Mouse (Mus musculus) G1E (cell line): ENCODE measurements at regions not wholly inside any gene's neighbourhood (a gene's known extent, or its start where the extent isn't known, plus 50 kb on each side); places are given as distances from the start of the nearest gene placed in this dataset.

Experiments
- CTCF ChIP-seq: IDR thresholded peaks from 2 replicates; pipeline ENCODE4 v1.5.1; 2012; ENCODE audit warnings: low read depth, low read length, inconsistent platforms, mixed read lengths
- GATA1 ChIP-seq: IDR thresholded peaks from 2 replicates; pipeline ENCODE4 v1.6.1; 2012; ENCODE audit warnings: borderline replicate concordance, low read length, inconsistent platforms, mixed read lengths
- POLR2AphosphoS5 ChIP-seq: IDR thresholded peaks from 2 replicates; pipeline ENCODE4 v1.6.1; 2012; ENCODE audit warnings: low read depth, low read length, inconsistent platforms; ENCODE audit not compliant: insufficient replicate concordance
- TAL1 ChIP-seq: conservative IDR thresholded peaks from 2 replicates; pipeline ENCODE4 v1.6.1; 2012; ENCODE audit warnings: low read depth, low read length, inconsistent platforms, mixed read lengths

DNA sequence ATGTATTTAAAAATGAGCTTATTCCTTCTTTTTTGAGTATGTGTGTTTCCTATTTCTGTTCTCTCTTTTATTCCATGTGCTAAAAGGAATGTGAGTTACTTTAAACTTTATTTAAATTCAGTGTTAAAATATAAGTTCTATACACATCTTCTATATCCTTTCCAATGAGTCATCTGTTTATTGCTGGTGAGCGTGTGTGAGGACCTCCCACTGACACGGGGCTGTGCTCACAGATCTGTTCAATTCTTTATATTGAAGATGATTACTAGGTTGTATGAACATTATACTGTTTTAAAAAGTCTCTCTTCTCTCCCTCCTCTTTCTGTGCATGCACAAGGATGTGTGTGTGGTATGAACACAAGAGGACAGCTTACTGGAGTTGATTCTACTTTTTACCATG, 55.3 kb upstream of the Dnajc19 start:
- TF ChIP-seq CTCF (no peak), GATA1 (no peak), TAL1 (no peak), POLR2AphosphoS5 (no peak)
